Mouse (Mus musculus) stomach, postnatal 0 days (tissue): ENCODE results near the gene Hes5. TPM values are rescaled to one million over a fixed set of nuclear protein-coding genes. Genes with fewer than 3 reads are reported as not detected.

Source experiments
- ATAC-seq: fragments of 200-750 bp; cut with Nextera tagmentation; 2 replicates; pipeline ENCODE4 v1.8.0; 2017; ENCODE audit not compliant: low FRiP score, low TSS enrichment
- DNase-seq: peaks from one replicate; pipeline ENCODE4 v3.0.0-alpha.2; 2016; ENCODE audit warnings: low spot score
- H3K27ac ChIP-seq: fragments of 300-500 bp; sonication (generic); replicated peaks from 2 replicates; pipeline ENCODE4 v1.5.1; 2014; ENCODE audit warnings: mild to moderate bottlenecking, control low read depth
- H3K27me3 ChIP-seq: fragments of 300-500 bp; sonication (generic); 2 replicates; pipeline ENCODE4 v1.6.1; 2014; ENCODE audit warnings: low read length; ENCODE audit not compliant: control insufficient read depth, insufficient read depth
- H3K36me3 ChIP-seq: fragments of 300-500 bp; sonication (generic); 2 replicates; pipeline ENCODE4 v1.6.1; 2014; ENCODE audit warnings: low read length, mixed read lengths; ENCODE audit not compliant: control insufficient read depth, insufficient read depth
- H3K4me1 ChIP-seq: fragments of 300-500 bp; sonication (generic); replicated peaks from 2 replicates; pipeline ENCODE4 v1.6.1; 2014; ENCODE audit warnings: antibody characterized with exemption; ENCODE audit not compliant: control insufficient read depth, insufficient read depth
- H3K4me2 ChIP-seq: fragments of 300-500 bp; sonication (generic); replicated peaks from 2 replicates; pipeline ENCODE4 v1.6.1; 2014; ENCODE audit warnings: low read depth, mild to moderate bottlenecking, control low read depth, moderate library complexity
- H3K4me3 ChIP-seq: fragments of 300-500 bp; sonication (generic); 2 replicates; pipeline ENCODE4 v1.5.1; 2014; ENCODE audit warnings: low read depth, low read length, control low read depth
- H3K9ac ChIP-seq: fragments of 300-500 bp; sonication (generic); 2 replicates; pipeline ENCODE4 v1.6.1; 2014; ENCODE audit warnings: mild to moderate bottlenecking, low read length, control low read depth, mixed read lengths
- H3K9me3 ChIP-seq: fragments of 300-500 bp; sonication (generic); 2 replicates; pipeline ENCODE4 v1.6.1; 2016; ENCODE audit warnings: low read length; ENCODE audit not compliant: control insufficient read depth
- CTCF ChIP-seq: IDR thresholded peaks from 2 replicates; pipeline ENCODE4 v1.5.1; 2016; ENCODE audit warnings: antibody characterized with exemption, low read depth, mild to moderate bottlenecking, moderate library complexity
- EP300 ChIP-seq: optimal IDR thresholded peaks from 2 replicates; pipeline ENCODE3; 2016; ENCODE audit warnings: antibody characterized with exemption
- WGBS: fragments of 180-500 bp; shearing (Covaris S2); extraction: QIAGEN DNeasy Blood & Tissue Kit; methylation state at CpG from one replicate; pipeline ENCODE4 v1.1.7; 2014; 5-methylcytosine and 5-hydroxymethylcytosine counted together
- polyA plus RNA-seq: library from polyadenylated mRNA; unstranded; fragments of >200 nt; fragmentation: Nextera tagmentation; extraction: Ambion mirVana; gene quantifications from 2 replicates; pipeline ENCODE4 v1.2.1, GENCODE M21; 2015

Gene Hes5
- polyA plus RNA-seq, 1 experiment from 2014 or later, result 0.24 TPM

- no peaks in the 10 kb centered on the region for H3K9me3 ChIP-seq
- TF ChIP-seq EP300 (no peak), CTCF (no peak)
- no peak overlapping the region for H3K27ac ChIP-seq
- 54% methylated on average over 10 of the region's 10 CpGs for WGBS
- DNase-seq (no peak), ATAC-seq (no peak)
- H3K36me3 ChIP-seq, result no peaks in the 10 kb centered on the region
- H3K27me3 ChIP-seq, result no peaks in the 10 kb centered on the region
- no peaks in the 10 kb centered on the region for H3K4me1 ChIP-seq
- H3K4me3 ChIP-seq, result no peak overlapping the region
- H3K9ac ChIP-seq, result no peak overlapping the region
- no peak overlapping the region for H3K4me2 ChIP-seq
Observed at GRCm38 (mm10) chr4:155006296-155006695, 45.6 kb downstream of the Hes5 start.

- TF ChIP-seq EP300 (no peak), CTCF (no peak)
- 80% methylated on average over 3 of the region's 3 CpGs for WGBS
- no peaks in the 10 kb centered on the region for H3K27me3 ChIP-seq
- no peaks in the 10 kb centered on the region for H3K9me3 ChIP-seq
- no peak overlapping the region for H3K9ac ChIP-seq
- no peak overlapping the region for H3K4me3 ChIP-seq
- no peak overlapping the region for H3K4me2 ChIP-seq
- no peak for DNase-seq
- H3K36me3 ChIP-seq, result no peaks in the 10 kb centered on the region
- ATAC-seq, result no peak
- no peak overlapping the region for H3K27ac ChIP-seq
- H3K4me1 ChIP-seq, result no peaks in the 10 kb centered on the region
Observed at GRCm38 (mm10) chr4:155007641-155008040, 46.9 kb downstream of the Hes5 start.

- no peak for ATAC-seq
- no peak overlapping the region for H3K27ac ChIP-seq
- no peak overlapping the region for H3K4me2 ChIP-seq
- H3K4me3 ChIP-seq, result no peak overlapping the region
- no peaks in the 10 kb centered on the region for H3K9me3 ChIP-seq
- no peak for DNase-seq
- TF ChIP-seq EP300 (no peak), CTCF (no peak)
- no peaks in the 10 kb centered on the region for H3K36me3 ChIP-seq
- H3K4me1 ChIP-seq, result no peaks in the 10 kb centered on the region
- no peak overlapping the region for H3K9ac ChIP-seq
- no peaks in the 10 kb centered on the region for H3K27me3 ChIP-seq
Observed at GRCm38 (mm10) chr4:155008075-155008474, 47.4 kb downstream of the Hes5 start.

- ATAC-seq, result no peak
Observed at GRCm38 (mm10) chr4:155009216-155009615, 48.5 kb downstream of the Hes5 start.

GRCm38 (mm10) chr4:155010870-155011269 is 50.1 kb downstream of the Hes5 start:
- Histone ChIP-seq H3K4me1 (no peaks in the 10 kb centered on the region), H3K27me3 (no peaks in the 10 kb centered on the region), H3K27ac (no peak overlapping the region), H3K9me3 (no peaks in the 10 kb centered on the region), H3K36me3 (no peaks in the 10 kb centered on the region), H3K4me2 (no peak overlapping the region), H3K4me3 (no peak overlapping the region), H3K9ac (no peak overlapping the region)
- DNase-seq, result no peak
- TF ChIP-seq CTCF, result no peak
- TF ChIP-seq EP300, result no peak
- 66% methylated on average over 5 of the region's 5 CpGs for WGBS
- no peak for ATAC-seq

More at GRCm38 (mm10) chr4:155009216-155009615, 48.5 kb downstream of the Hes5 start:
- H3K4me2 ChIP-seq, result no peak overlapping the region
- no peaks in the 10 kb centered on the region for H3K9me3 ChIP-seq
- TF ChIP-seq CTCF, result no peak
- H3K27ac ChIP-seq, result no peak overlapping the region
- DNase-seq, result no peak
- H3K4me1 ChIP-seq, result no peaks in the 10 kb centered on the region
- no peaks in the 10 kb centered on the region for H3K27me3 ChIP-seq
- no peaks in the 10 kb centered on the region for H3K36me3 ChIP-seq
- no peak overlapping the region for H3K4me3 ChIP-seq
- WGBS, result 78% methylated on average over 3 of the region's 3 CpGs
- H3K9ac ChIP-seq, result no peak overlapping the region

- H3K27ac ChIP-seq, result no peak overlapping the region
- no peak overlapping the region for H3K4me2 ChIP-seq
- H3K4me3 ChIP-seq, result no peak overlapping the region
- ATAC-seq (no peak), DNase-seq (no peak)
- TF ChIP-seq CTCF, result no peak
- TF ChIP-seq EP300, result no peak
- H3K27me3 ChIP-seq, result no peaks in the 10 kb centered on the region
- H3K9me3 ChIP-seq, result no peaks in the 10 kb centered on the region
- 68% methylated on average over 8 of the region's 8 CpGs for WGBS
- H3K4me1 ChIP-seq, result no peaks in the 10 kb centered on the region
- H3K9ac ChIP-seq, result no peak overlapping the region
- H3K36me3 ChIP-seq, result no peaks in the 10 kb centered on the region
Observed at GRCm38 (mm10) chr4:155011312-155012025, 50.7 kb downstream of the Hes5 start.

Other genes starting within 250 kb of the Hes5 start
- 0.06 and 0.10 TPM in 2 replicates for gene Ttc34, start 123.5 kb upstream of the Hes5 start, polyA plus RNA-seq
- not detected in 2 replicates for gene Mmel1, start 91.3 kb upstream of the Hes5 start, polyA plus RNA-seq
- gene Fam213b, start 61.8 kb upstream of the Hes5 start, polyA plus RNA-seq, result 62.1 and 65.4 TPM in 2 replicates
- gene Tnfrsf14, start 32.4 kb upstream of the Hes5 start, polyA plus RNA-seq, result 0.61 TPM in 2 replicates
- 14.8 and 14.9 TPM in 2 replicates for gene Pank4, start 3.2 kb downstream of the Hes5 start, polyA plus RNA-seq
- gene Plch2, start 95.9 kb downstream of the Hes5 start, polyA plus RNA-seq, result 15.4 and 18.3 TPM in 2 replicates
- gene Pex10, start 106.1 kb downstream of the Hes5 start, polyA plus RNA-seq, result 10.3 and 10.5 TPM in 2 replicates
- gene Rer1, start 125.5 kb downstream of the Hes5 start, polyA plus RNA-seq, result 182 and 185 TPM in 2 replicates
- gene Morn1, start 125.7 kb downstream of the Hes5 start, polyA plus RNA-seq, result 3.2 and 3.6 TPM in 2 replicates